Mouse (Mus musculus) heart, embryonic 14.5 days (tissue): ENCODE measurements at regions not wholly inside any gene's neighbourhood (a gene's known extent, or its start where the extent isn't known, plus 50 kb on each side); places are given as distances from the start of the nearest gene placed in this dataset.
"Not testable (repeated sequence)": the region's sequence is repeated elsewhere in the genome, so short reads cannot be mapped to it uniquely, and the experiment has no call there.

Experiments
- ATAC-seq: fragments of 200-750 bp; cut with Nextera tagmentation; 2 replicates; pipeline ENCODE4 v1.8.0; 2017; ENCODE audit warnings: low read depth, moderate TSS enrichment; ENCODE audit not compliant: insufficient number of reproducible peaks, insufficient read depth, low FRiP score
- H3K27ac ChIP-seq, 2 experiments: fragments of 200-500 bp in 1 of 2; fragments of 300-500 bp in 1 of 2; sonication (generic) in 1 of 2; replicated peaks in 1 of 2; 2 replicates each; pipeline ENCODE4 v1.5.1; 2012 to 2014; ENCODE audit warnings: low read depth in 2 of 2, low read length in 2 of 2, control low read depth in 1 of 2, mild to moderate bottlenecking in 1 of 2, mixed read lengths in 1 of 2; ENCODE audit not compliant: control insufficient read depth in 1 of 2, insufficient read depth in 1 of 2
- H3K27me3 ChIP-seq: fragments of 300-500 bp; sonication (generic); 2 replicates; pipeline ENCODE4 v1.6.1; 2014; ENCODE audit warnings: mild to moderate bottlenecking, low read length, control low read depth; ENCODE audit not compliant: control insufficient read depth, insufficient read depth
- H3K36me3 ChIP-seq: fragments of 300-500 bp; sonication (generic); 2 replicates; pipeline ENCODE4 v1.6.1; 2014; ENCODE audit warnings: mild to moderate bottlenecking, control low read depth, low read length, mixed read lengths; ENCODE audit not compliant: control insufficient read depth, insufficient read depth
- H3K4me1 ChIP-seq, 2 experiments: fragments of 200-500 bp in 1 of 2; fragments of 300-500 bp in 1 of 2; sonication (generic) in 1 of 2; 2 replicates each; pipeline ENCODE4 v1.6.1; 2012 to 2014; ENCODE audit warnings: low read length in 2 of 2, control low read depth in 1 of 2, mixed read lengths in 1 of 2; ENCODE audit not compliant: control insufficient read depth in 2 of 2, insufficient read depth in 2 of 2
- H3K4me2 ChIP-seq: fragments of 300-500 bp; sonication (generic); 2 replicates; pipeline ENCODE4 v1.6.1; 2014; ENCODE audit warnings: mild to moderate bottlenecking, low read length
- H3K4me3 ChIP-seq, 2 experiments: fragments of 200-500 bp in 1 of 2; fragments of 300-500 bp in 1 of 2; sonication (generic) in 1 of 2; 2 replicates each; pipeline ENCODE4 v1.5.1; 2012 to 2014; ENCODE audit warnings: low read length in 2 of 2, mild to moderate bottlenecking in 2 of 2, control low read depth in 1 of 2, low read depth in 1 of 2, moderate library complexity in 1 of 2; ENCODE audit not compliant: control insufficient read depth in 1 of 2, insufficient read depth in 1 of 2
- H3K9ac ChIP-seq: fragments of 300-500 bp; sonication (generic); 2 replicates; pipeline ENCODE4 v1.6.1; 2014; ENCODE audit warnings: mild to moderate bottlenecking, low read length
- H3K9me3 ChIP-seq: fragments of 300-500 bp; sonication (generic); 2 replicates; pipeline ENCODE4 v1.6.1; 2016; ENCODE audit warnings: low read length, control low read depth; ENCODE audit not compliant: control insufficient read depth
- WGBS: fragments of 180-500 bp; shearing (Covaris S2); extraction: QIAGEN DNeasy Blood & Tissue Kit; methylation state at CpG from one replicate; pipeline ENCODE4 v1.1.7; 2014; 5-methylcytosine and 5-hydroxymethylcytosine counted together

GRCm38 (mm10) chr16:9016762-9017086 is 186.8 kb downstream of the 1810013L24Rik start:
- Histone ChIP-seq H3K9ac (no peak overlapping the region), H3K4me1 (no peaks in the 10 kb centered on the region), H3K36me3 (no peaks in the 10 kb centered on the region), H3K9me3 (no peaks in the 10 kb centered on the region), H3K4me3 (no peak overlapping the region), H3K27me3 (no peaks in the 10 kb centered on the region), H3K4me2 (peak overlapping the region; percentile 49; the same call in 1 of the 2 replicates), H3K27ac (no peak overlapping the region)
- ATAC-seq = no peak
- WGBS = 41% methylated on average over 7 of the region's 7 CpGs

GRCm38 (mm10) chr16:9030717-9031116 is 200.8 kb downstream of the 1810013L24Rik start:
- WGBS = 71% methylated on average over 4 of the region's 4 CpGs

DNA sequence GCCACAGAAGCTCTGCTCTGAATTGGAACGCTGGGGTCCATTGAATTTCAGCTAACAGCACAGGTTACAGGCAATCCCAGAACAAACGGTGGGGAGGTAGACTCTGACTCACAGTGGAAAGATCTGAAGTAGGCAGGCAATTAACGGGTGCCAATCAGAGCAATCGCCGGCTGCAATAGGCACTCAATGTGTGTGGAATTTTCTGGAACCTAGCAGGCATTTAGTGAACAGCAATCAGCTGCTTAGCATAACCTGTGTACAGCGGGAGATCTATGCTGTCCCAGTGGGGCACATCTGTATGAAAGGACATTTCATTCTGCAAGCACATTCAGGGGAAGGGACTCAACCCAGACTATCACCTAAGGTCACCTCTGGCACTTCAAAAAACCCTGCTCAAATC is 213.4 kb downstream of the 1810013L24Rik start:
- 72% methylated on average over 6 of the region's 6 CpGs for WGBS
- H3K9ac ChIP-seq = no peak overlapping the region
- no peaks in the 10 kb centered on the region for H3K27me3 ChIP-seq
- H3K4me3 ChIP-seq = no peak overlapping the region
- ATAC-seq = no peak
- H3K27ac ChIP-seq = no peak overlapping the region
- no peaks in the 10 kb centered on the region for H3K9me3 ChIP-seq
- no peaks in the 10 kb centered on the region for H3K4me1 ChIP-seq
- no peaks in the 10 kb centered on the region for H3K36me3 ChIP-seq
- no peak overlapping the region for H3K4me2 ChIP-seq

More at GRCm38 (mm10) chr16:9030717-9031116, 200.8 kb downstream of the 1810013L24Rik start:
- Histone ChIP-seq H3K27ac (no peak overlapping the region), H3K9me3 (no peaks in the 10 kb centered on the region), H3K9ac (no peak overlapping the region), H3K4me3 (no peak overlapping the region), H3K27me3 (no peaks in the 10 kb centered on the region), H3K36me3 (no peaks in the 10 kb centered on the region), H3K4me2 (no peak overlapping the region), H3K4me1 (no peaks in the 10 kb centered on the region)
- no peak for ATAC-seq

- H3K36me3 ChIP-seq = no peaks in the 10 kb centered on the region
- no peak overlapping the region for H3K27ac ChIP-seq
- no peak for ATAC-seq
- H3K4me3 ChIP-seq = no peak overlapping the region
- H3K9ac ChIP-seq = no peak overlapping the region
- WGBS = 50% methylated on average over 2 of the region's 2 CpGs
- H3K4me1 ChIP-seq = no peaks in the 10 kb centered on the region
- H3K9me3 ChIP-seq = peaks cover 4% of the 10 kb centered on the region; the same call in 1 of the 2 replicates
- no peaks in the 10 kb centered on the region for H3K27me3 ChIP-seq
- no peak overlapping the region for H3K4me2 ChIP-seq
Measured at GRCm38 (mm10) chr16:9046864-9047263, 217.0 kb downstream of the 1810013L24Rik start.

DNA sequence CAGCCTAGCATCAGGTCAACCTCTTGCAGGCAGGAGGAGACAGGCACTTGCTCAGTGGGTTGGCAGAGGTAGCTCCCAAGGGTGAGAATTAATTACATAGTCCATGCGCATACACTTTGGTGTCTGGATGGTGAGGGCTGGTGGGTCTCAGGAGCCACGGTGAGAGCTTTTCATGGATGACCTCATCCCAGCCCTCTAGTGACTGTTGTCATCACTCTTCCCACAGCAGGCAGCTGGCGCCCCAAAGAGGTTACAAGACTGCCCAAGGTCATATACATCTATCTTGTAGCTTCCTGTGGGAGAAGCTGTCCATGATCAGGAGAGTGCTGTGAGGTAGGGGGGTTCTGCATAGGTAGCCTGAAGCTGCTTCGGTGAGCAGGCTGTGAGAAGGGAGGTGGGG is 224.5 kb downstream of the 1810013L24Rik start:
- ATAC-seq = peak; percentile 71; the same call in 1 of the 2 replicates
- peak overlapping the region; percentile 69 to 78 for H3K27ac ChIP-seq
- no peak overlapping the region for H3K9ac ChIP-seq

DNA sequence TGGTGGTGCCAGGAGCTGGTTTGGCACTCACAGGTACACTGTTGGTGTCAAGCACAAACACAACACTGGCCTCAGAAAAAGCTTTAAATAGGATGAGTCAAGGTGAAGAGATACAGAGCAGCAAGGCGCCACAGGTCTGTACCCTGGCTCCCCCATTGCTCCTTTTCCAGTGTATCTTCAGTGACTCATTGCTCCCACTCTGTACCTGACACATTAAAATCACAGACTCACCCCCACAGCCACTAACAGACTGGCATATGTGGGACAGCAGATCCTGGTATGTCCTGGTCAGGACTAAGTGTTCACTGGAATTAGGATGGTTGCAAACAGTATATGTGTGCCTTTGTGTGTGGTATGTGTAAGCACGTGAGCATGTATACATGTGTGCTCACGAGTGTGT is 226.5 kb downstream of the 1810013L24Rik start:
- Histone ChIP-seq H3K4me2 (peak overlapping the region; percentile 18; the same call in 1 of the 2 replicates), H3K4me3 (no peak overlapping the region), H3K27ac (no peak overlapping the region), H3K36me3 (no peaks in the 10 kb centered on the region), H3K9me3 (no peaks in the 10 kb centered on the region), H3K4me1 (peaks cover 11 to 31% of the 10 kb centered on the region in 2 experiments), H3K27me3 (no peaks in the 10 kb centered on the region), H3K9ac (no peak overlapping the region)
- ATAC-seq = no peak
- WGBS = 74% methylated on average over 3 of the region's 3 CpGs

More for the DNA sequence above, 224.5 kb downstream of the 1810013L24Rik start:
- no peaks in the 10 kb centered on the region for H3K27me3 ChIP-seq
- 14% methylated on average over 4 of the region's 4 CpGs for WGBS
- H3K4me2 ChIP-seq = peak overlapping the region; percentile 54
- H3K4me1 ChIP-seq = peaks cover 11 to 31% of the 10 kb centered on the region in 2 experiments
- no peaks in the 10 kb centered on the region for H3K36me3 ChIP-seq
- peaks cover 4% of the 10 kb centered on the region; the same call in 1 of the 2 replicates for H3K9me3 ChIP-seq
- H3K4me3 ChIP-seq = peak overlapping the region; percentile 13; a peak in 3 of 4 replicates

DNA sequence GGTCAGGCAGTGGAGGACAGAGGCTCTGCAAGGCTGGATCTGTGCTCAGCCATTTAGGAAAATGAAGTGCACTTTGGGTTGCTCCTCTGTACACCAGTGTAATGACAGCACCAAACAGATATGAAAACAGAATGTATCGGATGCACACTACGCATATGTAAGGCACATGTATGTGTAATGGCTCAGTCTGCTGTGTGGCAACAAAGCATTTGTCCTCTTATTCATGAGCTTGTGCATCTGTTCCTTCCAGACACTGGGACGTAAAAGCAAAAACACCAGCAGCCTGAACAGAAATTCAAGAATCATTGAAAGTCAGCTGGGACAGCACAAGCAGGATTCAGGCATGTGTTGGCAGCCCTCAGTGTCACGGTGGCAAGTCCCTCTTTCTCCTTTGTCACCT is 241.6 kb downstream of the 1810013L24Rik start:
- Histone ChIP-seq H3K4me1 (no peaks in the 10 kb centered on the region), H3K27ac (no peak overlapping the region), H3K4me3 (no peak overlapping the region), H3K27me3 (no peaks in the 10 kb centered on the region), H3K9ac (no peak overlapping the region), H3K36me3 (no peaks in the 10 kb centered on the region), H3K4me2 (no peak overlapping the region), H3K9me3 (no peaks in the 10 kb centered on the region)
- ATAC-seq = no peak
- WGBS = 85% methylated on average over 4 of the region's 4 CpGs

- ATAC-seq, H3K9me3 ChIP-seq, H3K36me3 ChIP-seq, H3K27me3 ChIP-seq, H3K4me3 ChIP-seq, H3K4me2 ChIP-seq, H3K27ac ChIP-seq, H3K9ac ChIP-seq, H3K4me1 ChIP-seq: not testable (repeated sequence)
- 68% methylated on average over 5 of the region's 5 CpGs for WGBS
Measured at GRCm38 (mm10) chr16:9071956-9072355, 242.1 kb downstream of the 1810013L24Rik start.
